Mouse (Mus musculus) liver, adult 10 weeks (tissue): Measurements from ENCODE around the gene Tbck. TPM values are rescaled to one million over a fixed set of nuclear protein-coding genes. Genes with fewer than 3 reads are reported as not detected.

ENCODE experiments used
- polyA plus RNA-seq: library from polyadenylated mRNA; stranded (reverse); fragments of 350-450 nt; fragmentation: Illumina TruSeq; extraction: RNeasy Lipid Tissue Mini Kit (QIAGEN cat#74804); gene quantifications from one replicate; pipeline ENCODE4 v1.2.3, GENCODE M21; 2014; ENCODE audit warnings: low read depth, low replicate concordance

Tbck gene
- 7.8 TPM for polyA plus RNA-seq

GRCm38 (mm10) chr3:132683447-132684230, at the start of gene Tbck:
TSS of gene Tbck (plus strand) at chr3:132684144.

GRCm38 (mm10) chr3:132684231-132684928, 436 bp downstream of the Tbck start, which contains the start of gene Aimp1:
TSS of gene Aimp1 (minus strand) at chr3:132684370.

Other genes with a start within 250 kb of the Tbck start
- gene Gimd1, start 54.3 kb upstream of the Tbck start, polyA plus RNA-seq, result 14.5 TPM
- 40.4 TPM for gene Aimp1, start 226 bp downstream of the Tbck start, polyA plus RNA-seq